Mouse (Mus musculus) heart, adult 2 months (tissue): ENCODE results near the gene Zbtb17.

Experiments used
- CTCF ChIP-seq: fragments of 200-600 bp; IDR thresholded peaks from 2 replicates; pipeline ENCODE4 v1.8.1; 2022; ENCODE audit warnings: antibody characterized with exemption, mild to moderate bottlenecking, moderate library complexity
- EP300 ChIP-seq: fragments of 200-500 bp; IDR thresholded peaks from 2 replicates; pipeline ENCODE4 v1.6.1; 2011; ENCODE audit warnings: low read depth, low read length, control low read depth; ENCODE audit not compliant: insufficient read depth
- POLR2A ChIP-seq: fragments of 200-500 bp; IDR thresholded peaks from 2 replicates; pipeline ENCODE4 v1.6.1; 2011; ENCODE audit warnings: mild to moderate bottlenecking, low read depth, low read length, control low read depth; ENCODE audit not compliant: insufficient read depth

DNA sequence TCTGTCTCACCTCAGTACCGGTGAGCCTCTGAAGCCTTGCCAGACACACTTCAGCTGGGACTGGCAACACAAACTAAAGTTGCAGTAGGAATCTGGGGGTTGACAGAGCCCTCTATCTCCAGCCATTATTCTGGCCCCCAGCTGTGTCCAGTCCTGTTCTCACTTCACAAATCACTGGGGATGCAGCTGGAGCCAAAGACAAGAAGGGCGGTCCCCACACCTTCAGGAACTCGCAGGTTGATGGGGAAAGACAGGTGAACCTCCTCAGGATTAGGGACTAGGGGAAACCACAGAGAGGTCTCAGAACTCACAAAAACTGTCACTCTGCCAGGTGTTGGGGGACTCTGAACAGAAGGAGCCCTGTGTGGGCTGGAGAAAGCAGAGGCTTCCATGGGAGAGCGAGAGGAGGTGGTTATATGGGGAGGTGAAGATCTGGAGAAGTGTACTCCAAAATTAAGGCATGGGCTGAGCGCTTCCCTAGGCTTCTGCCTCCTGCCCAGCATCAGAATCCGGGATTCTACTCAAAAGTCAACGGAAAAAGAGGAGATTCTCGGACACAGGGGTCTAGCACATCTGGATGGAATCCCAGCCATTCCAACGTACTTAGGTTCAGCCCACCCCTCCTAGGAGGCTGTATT, 24.1 kb upstream of the Zbtb17 start, which contains the start of gene Hspb7:
- TF ChIP-seq CTCF (no peak), POLR2A (no peak), EP300 (no peak)
